Mouse (Mus musculus) ovary, postnatal 10 days (tissue): Measurements from ENCODE around the gene Sar1a.

Source experiments
- DNase-seq: peaks from one replicate; pipeline ENCODE4 v3.0.0; 2022; ENCODE audit warnings: low spot score

Gene Sar1a

GRCm38 (mm10) chr10:61679545-61679944, 554 bp upstream of the Sar1a start:
- no peak for DNase-seq

- no peak for DNase-seq
These were observed 9.3 kb downstream of the Sar1a start for GRCm38 (mm10) chr10:61689405-61689804.

DNA sequence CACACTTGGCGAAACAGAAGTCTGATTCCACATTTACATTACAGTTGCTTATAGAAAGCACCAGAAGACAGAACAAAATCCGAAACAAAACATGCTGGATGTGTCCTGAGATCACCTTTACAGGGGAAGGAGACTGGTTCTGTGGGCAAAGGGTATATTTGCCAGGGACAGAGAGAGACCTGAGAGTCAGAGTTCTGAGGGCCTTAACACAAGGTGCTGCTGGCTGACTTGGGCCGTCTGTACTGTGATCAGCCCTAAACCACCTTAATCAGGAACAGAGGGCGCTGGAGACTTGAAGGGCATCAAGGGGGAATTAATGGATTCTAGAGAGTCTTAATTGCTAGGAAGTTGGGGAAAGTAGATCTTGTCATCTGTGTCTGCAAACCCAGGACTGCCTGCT, 13.5 kb downstream of the Sar1a start:
- DNase-seq: no peak

DNA sequence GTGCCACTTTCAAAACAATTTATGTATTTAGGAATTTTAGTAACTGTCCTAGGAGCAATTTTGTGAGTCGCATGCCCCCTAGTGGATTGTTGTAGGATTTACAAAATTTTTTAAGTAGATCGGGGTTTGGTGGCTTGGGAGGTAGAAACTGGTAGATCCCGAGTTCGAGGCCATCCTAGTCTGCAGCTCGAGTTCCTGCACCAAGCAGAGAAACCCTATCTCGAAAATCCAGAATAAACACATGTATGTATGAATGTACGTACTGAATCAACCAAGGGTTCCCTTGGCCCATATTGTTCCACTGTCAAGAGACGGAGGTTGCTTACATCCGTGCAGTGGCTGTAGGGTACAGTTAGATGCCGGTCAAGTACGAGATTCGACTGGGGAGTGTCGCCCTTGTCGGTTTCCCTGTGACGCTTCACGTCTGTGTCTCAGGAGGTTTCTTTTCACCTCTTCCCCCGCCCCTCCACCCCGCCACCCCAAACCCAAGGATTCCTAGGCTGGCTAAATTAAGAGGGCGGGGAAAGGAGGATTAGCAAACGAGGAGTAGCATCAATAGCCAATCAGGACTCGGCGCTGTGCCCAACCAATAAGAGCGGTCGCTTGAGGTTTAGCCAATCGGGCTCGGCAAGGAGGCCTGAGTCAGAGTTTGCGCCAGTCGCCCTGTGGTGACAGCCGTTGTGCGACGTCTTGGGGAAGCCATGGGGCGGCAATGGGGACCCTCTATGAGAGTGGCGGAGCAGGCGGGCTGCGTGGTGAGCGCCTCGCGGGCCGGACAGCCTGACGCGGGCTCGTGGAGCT, 15.0 kb downstream of the Sar1a start, which contains the start of gene Tysnd1:
TSS of gene Tysnd1 (plus strand) at position 645 of the 801 bp plus-strand sequence.
- peak; percentile 95 for DNase-seq

- DNase-seq: no peak
These were observed 15.8 kb downstream of the Sar1a start for GRCm38 (mm10) chr10:61695703-61696559.

GRCm38 (mm10) chr10:61696560-61696823, 16.4 kb downstream of the Sar1a start:
- DNase-seq: no peak

DNA sequence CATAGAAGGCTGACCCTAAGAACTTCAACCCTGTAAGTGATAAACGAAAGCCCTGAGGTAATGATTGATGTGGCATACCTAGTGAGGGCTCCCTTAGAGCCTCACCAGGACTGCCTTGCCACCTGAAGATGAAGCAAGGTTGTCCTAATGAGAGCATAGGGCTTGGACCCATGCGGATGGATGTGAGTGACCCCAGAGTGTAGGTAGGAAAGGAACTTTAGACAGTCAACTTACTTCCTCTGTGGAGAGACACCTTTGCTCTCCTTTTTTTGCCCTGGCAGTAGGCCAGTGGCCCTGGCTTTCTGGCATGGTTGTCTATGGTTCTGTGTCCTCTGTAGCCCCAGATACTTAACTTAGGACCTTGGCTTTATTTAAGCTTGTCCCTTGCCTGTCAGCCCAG, 16.9 kb downstream of the Sar1a start:
- no peak for DNase-seq

GRCm38 (mm10) chr10:61704663-61705062, 24.6 kb downstream of the Sar1a start:
- DNase-seq: no peak

DNA sequence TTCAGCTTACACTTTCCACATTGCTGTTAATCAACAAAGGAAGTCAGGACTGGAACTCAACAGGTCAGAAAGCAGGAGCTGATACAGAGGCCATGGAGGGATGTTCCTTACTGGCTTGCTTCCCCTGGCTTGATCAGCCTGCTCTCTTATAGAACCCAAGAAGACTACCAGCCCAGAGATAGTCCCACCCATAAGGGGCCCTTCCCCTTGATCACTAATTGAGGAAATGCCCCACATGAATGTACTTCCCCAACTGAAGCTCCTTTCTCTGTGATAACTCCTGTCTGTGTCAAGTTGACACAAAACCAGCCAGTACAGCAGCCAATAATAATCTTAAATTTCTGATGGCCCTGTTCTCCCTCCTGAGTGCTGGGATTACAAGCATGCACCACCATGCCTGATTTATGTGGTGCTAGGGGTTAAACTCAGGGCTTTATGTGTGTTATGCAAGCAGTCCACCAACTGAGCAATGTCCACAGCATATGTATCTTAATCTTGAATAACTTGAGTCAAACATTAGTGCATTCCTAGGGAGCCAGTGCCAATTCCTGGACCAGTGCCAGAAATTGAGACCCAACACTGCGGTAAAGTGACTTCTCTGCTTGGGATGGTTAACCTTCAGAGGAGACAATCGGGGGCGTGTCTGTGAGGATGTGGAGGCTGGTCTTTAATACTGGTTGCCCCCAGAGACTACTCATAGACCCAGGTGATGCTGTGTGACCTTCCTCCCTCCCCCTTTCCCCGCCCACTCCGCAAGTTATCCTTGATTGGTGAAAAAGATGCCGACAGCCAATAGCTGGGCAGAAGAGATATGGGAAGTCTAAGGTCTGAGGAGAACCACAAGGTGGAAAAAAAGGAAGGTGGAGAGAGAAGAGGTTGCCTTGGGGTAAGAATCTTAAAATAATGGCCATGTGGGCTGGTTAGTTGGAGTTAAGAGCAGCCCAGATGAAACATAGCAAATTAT, 26.6 kb downstream of the Sar1a start:
- DNase-seq: no peak

GRCm38 (mm10) chr10:61713601-61714000, 33.5 kb downstream of the Sar1a start:
- no peak for DNase-seq

GRCm38 (mm10) chr10:61714146-61714545, 34.0 kb downstream of the Sar1a start:
- DNase-seq: no peak

DNA sequence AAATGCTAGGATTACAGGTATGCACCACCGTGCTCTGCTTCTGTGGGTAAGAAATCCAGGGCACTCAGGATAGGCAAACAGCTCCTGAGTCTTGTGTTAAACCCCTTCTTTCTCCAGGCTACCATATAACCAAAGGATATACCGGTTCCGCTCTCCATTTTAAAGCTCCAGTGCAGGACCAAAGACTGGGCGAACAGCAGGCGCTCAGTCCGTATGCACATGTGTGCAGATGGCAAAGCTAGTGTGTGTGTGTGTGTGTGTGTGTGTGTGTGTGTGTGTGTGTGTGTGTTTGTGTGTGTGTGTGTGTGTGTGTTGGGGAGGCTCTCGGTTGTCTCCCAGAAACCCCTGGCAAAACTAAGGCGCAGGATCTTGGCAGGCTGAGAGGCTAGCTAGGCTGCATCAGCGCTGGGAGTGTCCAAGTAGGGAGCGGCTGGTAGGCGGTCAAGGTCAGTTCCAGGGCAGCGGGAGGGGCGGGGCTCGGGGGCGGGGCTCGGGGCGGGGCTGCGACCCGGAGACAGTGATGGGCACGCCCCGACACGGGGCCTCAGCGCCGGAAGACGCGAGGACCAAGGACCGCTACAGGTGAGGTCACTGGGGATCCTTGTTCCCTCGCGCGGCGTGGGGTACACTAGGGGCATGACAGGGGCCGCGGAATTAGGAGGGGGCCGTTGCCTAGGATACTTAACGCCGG, 34.8 kb downstream of the Sar1a start, which contains the start of gene Aifm2:
TSS of gene Aifm2 (plus strand) at position 493 of the 691 bp plus-strand sequence.
- DNase-seq: peak; percentile 11

DNA sequence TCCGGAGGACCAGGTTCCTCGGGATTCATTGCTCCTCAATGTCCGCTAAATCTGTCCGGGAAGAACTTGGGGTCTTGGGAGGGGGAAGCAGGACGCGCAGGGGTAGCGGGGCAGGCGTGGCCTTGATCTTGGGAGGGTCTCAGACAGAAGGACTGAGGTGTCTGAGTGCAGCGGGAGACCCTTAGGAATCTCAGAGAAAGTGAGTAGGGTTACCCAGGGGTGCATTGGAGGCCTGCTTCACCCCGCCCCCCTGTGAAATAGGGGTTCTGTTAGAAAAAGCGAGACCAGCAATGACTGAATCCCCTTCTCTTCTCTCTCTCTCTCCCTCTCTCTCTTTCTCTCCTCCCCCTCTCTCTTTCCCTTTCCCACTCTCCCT, 35.4 kb downstream of the Sar1a start:
- no peak for DNase-seq

- DNase-seq: no peak
These were observed 36.1 kb downstream of the Sar1a start for GRCm38 (mm10) chr10:61715996-61716864.

- no peak for DNase-seq
These were observed 37.6 kb downstream of the Sar1a start for GRCm38 (mm10) chr10:61717406-61718296.

- DNase-seq: no peak
These were observed 40.2 kb downstream of the Sar1a start for GRCm38 (mm10) chr10:61720331-61720730.

DNA sequence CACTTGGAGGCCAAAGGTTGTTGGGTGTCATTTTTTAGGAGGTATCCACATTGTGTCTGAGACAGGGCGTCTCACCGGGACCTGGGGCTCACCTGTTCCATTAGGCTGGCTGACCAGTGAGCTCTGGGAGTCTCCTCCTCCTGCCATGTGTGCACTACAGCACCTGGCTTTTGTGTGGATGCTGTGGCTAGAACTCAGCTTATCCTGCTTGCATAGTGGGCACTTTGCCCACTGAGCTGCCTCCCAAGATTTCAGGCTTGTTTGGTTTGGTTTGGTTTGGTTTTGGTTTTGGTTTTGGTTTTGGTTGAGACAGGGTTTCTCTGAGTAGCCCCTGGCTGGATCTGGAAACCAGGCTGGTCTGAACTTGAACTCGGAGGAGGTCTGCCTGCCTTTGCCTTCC, 42.1 kb downstream of the Sar1a start:
- DNase-seq: no peak

DNA sequence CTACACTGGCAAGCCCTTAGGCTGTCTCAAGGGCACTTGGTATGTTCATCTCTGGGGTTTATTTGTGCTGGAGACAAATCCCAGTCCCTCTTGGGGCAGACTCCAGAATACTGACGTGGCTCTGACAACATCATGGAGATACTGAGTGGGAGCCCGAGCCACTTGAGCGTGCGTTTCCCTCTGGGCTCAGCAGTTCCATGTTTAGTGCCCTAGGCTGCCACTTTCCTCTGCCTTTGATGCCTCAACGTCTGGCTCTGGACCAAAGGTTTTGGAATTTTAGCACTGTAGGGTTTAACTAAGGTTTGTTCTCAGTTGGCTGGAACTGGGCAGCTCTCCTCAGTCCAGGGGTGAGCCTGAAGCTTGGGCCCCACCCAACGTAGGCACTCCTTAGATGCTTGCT, 43.2 kb downstream of the Sar1a start:
- DNase-seq: no peak

GRCm38 (mm10) chr10:61729181-61729580, 49.1 kb downstream of the Sar1a start:
- no peak for DNase-seq

DNA sequence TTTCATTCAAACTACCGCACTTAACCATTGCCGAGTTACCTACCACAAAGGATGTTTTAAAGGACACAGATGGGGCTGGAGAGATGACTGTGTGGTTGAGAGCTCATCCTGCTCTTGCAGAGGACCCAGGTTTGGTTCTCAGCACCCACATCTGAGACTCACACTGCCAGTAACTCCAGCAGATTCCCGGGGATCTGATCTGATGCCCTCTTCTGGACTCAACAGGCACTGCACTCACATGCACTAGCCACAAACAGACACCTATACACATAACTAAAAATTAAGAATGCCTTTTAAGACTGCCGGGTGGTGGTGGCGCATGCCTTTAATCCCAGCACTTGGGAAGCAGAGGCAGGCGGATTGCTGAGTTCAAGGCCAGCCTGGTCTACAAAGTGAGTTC, 50.1 kb downstream of the Sar1a start:
- no peak for DNase-seq
